Mouse (Mus musculus) midbrain, embryonic 16.5 days (tissue): ENCODE results near the gene Cenpf. TPM values are rescaled to one million over a fixed set of nuclear protein-coding genes. Genes with fewer than 3 reads are reported as not detected.

Experiments
- ATAC-seq: fragments of 200-750 bp; cut with Nextera tagmentation; 2 replicates; pipeline ENCODE4 v1.8.0; 2017; ENCODE audit warnings: moderate TSS enrichment
- H3K27ac ChIP-seq: fragments of 300-500 bp; sonication (generic); 2 replicates; pipeline ENCODE4 v1.5.1; 2014; ENCODE audit warnings: mild to moderate bottlenecking, low read length, mixed read lengths
- H3K27me3 ChIP-seq: fragments of 300-500 bp; sonication (generic); 2 replicates; pipeline ENCODE4 v1.6.1; 2014; ENCODE audit warnings: low read depth, low read length, mixed read lengths; ENCODE audit not compliant: control insufficient read depth, insufficient read depth
- H3K36me3 ChIP-seq: fragments of 300-500 bp; sonication (generic); 2 replicates; pipeline ENCODE4 v1.6.1; 2014; ENCODE audit warnings: mild to moderate bottlenecking, low read length, moderate library complexity, mixed read lengths; ENCODE audit not compliant: control insufficient read depth, insufficient read depth
- H3K4me1 ChIP-seq: fragments of 300-500 bp; sonication (generic); 2 replicates; pipeline ENCODE4 v1.6.1; 2014; ENCODE audit warnings: mild to moderate bottlenecking, low read length, mixed read lengths; ENCODE audit not compliant: control insufficient read depth, insufficient read depth
- H3K4me2 ChIP-seq: fragments of 300-500 bp; sonication (generic); 2 replicates; pipeline ENCODE4 v1.6.1; 2014; ENCODE audit warnings: mild to moderate bottlenecking, low read length, mixed read lengths
- H3K4me3 ChIP-seq: fragments of 300-500 bp; sonication (generic); 2 replicates; pipeline ENCODE4 v1.5.1; 2014; ENCODE audit warnings: low read depth, mild to moderate bottlenecking, low read length, moderate library complexity, mixed read lengths
- H3K9ac ChIP-seq: fragments of 300-500 bp; sonication (generic); 2 replicates; pipeline ENCODE4 v1.6.1; 2014; ENCODE audit warnings: low read depth, low read length, mixed read lengths
- H3K9me3 ChIP-seq: fragments of 300-500 bp; sonication (generic); replicated peaks from 2 replicates; pipeline ENCODE4 v1.6.1; 2014; ENCODE audit warnings: mild to moderate bottlenecking, low read length, mixed read lengths; ENCODE audit not compliant: control insufficient read depth, poor library complexity, severe bottlenecking
- WGBS: fragments of 180-500 bp; shearing (Covaris S2); extraction: QIAGEN DNeasy Blood & Tissue Kit; methylation state at CpG from one replicate; pipeline ENCODE4 v1.1.7; 2014; 5-methylcytosine and 5-hydroxymethylcytosine counted together
- polyA plus RNA-seq: library from polyadenylated mRNA; unstranded; fragments of >200 nt; fragmentation: Nextera tagmentation; extraction: Ambion mirVana; gene quantifications from 2 replicates; pipeline ENCODE4 v1.2.1, GENCODE M21; 2015

Cenpf gene
- polyA plus RNA-seq, 1 experiment from 2014 or later, result 10.1 TPM

DNA sequence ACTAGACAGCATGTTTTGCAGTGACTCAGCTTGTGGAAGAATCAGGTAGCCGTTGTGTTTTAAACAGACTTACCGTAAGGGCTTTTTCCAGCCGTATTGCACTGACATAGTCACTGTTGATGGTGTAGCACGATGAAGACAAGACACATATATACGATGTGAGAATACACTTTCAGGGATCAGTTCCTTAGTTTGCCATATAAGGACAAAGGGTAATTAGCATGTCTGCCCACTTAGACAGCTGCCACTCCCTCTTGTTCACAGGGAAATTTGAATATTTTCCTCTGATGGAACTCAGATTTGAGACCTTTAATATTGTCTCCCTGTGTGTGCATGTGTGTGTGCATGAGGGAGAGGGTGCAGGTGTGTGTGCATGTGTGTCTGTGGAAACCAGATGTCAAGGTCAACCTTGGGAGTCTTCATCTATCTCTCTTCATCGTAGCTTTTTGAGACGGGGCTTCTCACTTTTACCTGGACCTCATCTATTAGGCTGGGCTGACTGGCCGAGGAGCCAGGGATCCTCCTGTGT lies 82.2 kb downstream of the Cenpf start:
- ATAC-seq, result no peak
- Histone ChIP-seq H3K27ac (no peak overlapping the region), H3K4me1 (no peaks in the 10 kb centered on the region), H3K4me2 (no peak overlapping the region), H3K36me3 (no peaks in the 10 kb centered on the region), H3K27me3 (no peaks in the 10 kb centered on the region), H3K9me3 (no peaks in the 10 kb centered on the region), H3K4me3 (no peak overlapping the region), H3K9ac (no peak overlapping the region)
- 92% methylated on average over 8 of the region's 8 CpGs for WGBS

DNA sequence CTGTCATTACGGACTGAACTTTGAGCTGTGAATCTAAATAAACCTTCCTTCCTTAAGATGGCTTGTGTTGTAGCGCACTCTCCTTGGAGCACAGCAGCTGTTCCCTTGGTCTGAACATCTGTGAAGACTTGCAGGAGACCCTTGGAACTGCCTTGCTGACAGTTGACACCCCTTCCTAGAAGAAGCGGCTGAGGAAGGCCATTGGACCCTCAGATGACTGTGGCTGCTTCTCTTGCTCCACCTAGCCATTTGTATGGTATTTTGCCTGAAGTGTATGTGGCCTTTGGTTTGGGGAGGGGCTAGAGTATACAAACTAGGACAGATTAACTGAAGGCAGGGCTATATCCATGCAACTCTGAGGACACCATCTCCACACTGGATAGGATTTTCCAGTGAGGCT lies 90.8 kb downstream of the Cenpf start:
- WGBS, result 94% methylated on average over 3 of the region's 3 CpGs
- H3K4me1 ChIP-seq, result no peaks in the 10 kb centered on the region
- ATAC-seq, result no peak

More for the DNA sequence above, 90.8 kb downstream of the Cenpf start:
- Histone ChIP-seq H3K27ac (no peak overlapping the region), H3K27me3 (no peaks in the 10 kb centered on the region), H3K4me3 (no peak overlapping the region), H3K36me3 (no peaks in the 10 kb centered on the region), H3K9me3 (no peaks in the 10 kb centered on the region), H3K9ac (no peak overlapping the region), H3K4me2 (no peak overlapping the region)

Other genes with a start within 250 kb of the Cenpf start
- gene Ptpn14, start 40.2 kb upstream of the Cenpf start, polyA plus RNA-seq, result 1.0 and 1.2 TPM in 2 replicates
- gene Smyd2, start 234.3 kb upstream of the Cenpf start, polyA plus RNA-seq, result 77.0 and 78.7 TPM in 2 replicates